Comparison of ENCODE assay signal across 26 mouse cellular contexts in genomic region chr16:10301337-10301736, GRCm38 (mm10). TPM values are rescaled to one million over a fixed set of nuclear protein-coding genes. Genes with fewer than 3 reads are reported as not detected.
DNase-seq lines count a peak whose midpoint lies in the region; ATAC-seq and TF ChIP-seq lines count a peak whose summit lies in the region.
"Had no signal": no experiment of that assay in that cellular context is flagged by ENCODE, and none has a peak within 500 bp of the region (broad histone marks: within the 10 kb centered on the region; RNA-seq: fewer than 3 reads in every experiment).

No protein-coding gene starts in this region.

- no peak overlapping the region for H3K4me2 ChIP-seq in intestine, embryonic 15.5 days (replicated peaks)
- no peak overlapping the region for H3K4me2 ChIP-seq in intestine, postnatal 0 days (replicated peaks; ENCODE audit: low read depth)
- no peak overlapping the region for H3K4me2 ChIP-seq in lung, postnatal 0 days (replicated peaks; ENCODE audit: low read depth, low read length)
- H3K4me2 ChIP-seq: embryonic facial prominence, embryonic 12.5 days; embryonic facial prominence, embryonic 15.5 days; forebrain, embryonic 12.5 days; forebrain, embryonic 15.5 days; heart, embryonic 13.5 days; hindbrain, embryonic 14.5 days had no signal

- no peaks in the 10 kb centered on the region for H3K27me3 ChIP-seq in intestine, embryonic 15.5 days (replicated peaks)
- no peaks in the 10 kb centered on the region for H3K27me3 ChIP-seq in intestine, postnatal 0 days (replicated peaks; ENCODE audit: control insufficient read depth, insufficient read depth, low read length)
- no peaks in the 10 kb centered on the region for H3K27me3 ChIP-seq in lung, postnatal 0 days (replicated peaks; ENCODE audit: insufficient read depth, low read length)
- no peaks in the 10 kb centered on the region for H3K27me3 ChIP-seq in forebrain, embryonic 10.5 days (ENCODE audit: poor library complexity, severe bottlenecking)
- H3K27me3 ChIP-seq: embryonic facial prominence, embryonic 12.5 days; embryonic facial prominence, embryonic 15.5 days; forebrain, embryonic 12.5 days; forebrain, embryonic 15.5 days; heart, embryonic 13.5 days; Patski had no signal

- no peak overlapping the region for H3K27ac ChIP-seq in intestine, embryonic 15.5 days
- H3K27ac ChIP-seq in intestine, postnatal 0 days (ENCODE audit: low read depth, low read length), result no peak overlapping the region
- H3K27ac ChIP-seq in lung, postnatal 0 days (ENCODE audit: low read length), result peak overlapping the region; percentile 77
- no peak overlapping the region for H3K27ac ChIP-seq in forebrain, embryonic 10.5 days
- H3K27ac ChIP-seq: embryonic facial prominence, embryonic 12.5 days; embryonic facial prominence, embryonic 15.5 days; forebrain, embryonic 12.5 days; forebrain, embryonic 15.5 days; heart, adult 2 months; heart, embryonic 10.5 days; heart, embryonic 13.5 days; hindbrain, embryonic 14.5 days had no signal

- ATAC-seq in intestine, embryonic 15.5 days, result 0 out of 2 replicates have a peak, but pooled peaks have one; percentile 15
- no peak for ATAC-seq in intestine, postnatal 0 days
- no peak for ATAC-seq in lung, postnatal 0 days
- ATAC-seq: forebrain, embryonic 15.5 days; Patski had no signal

- 61% methylated on average over 3 of the region's 3 CpGs for WGBS in intestine, embryonic 15.5 days
- 40% methylated on average over 3 of the region's 3 CpGs for WGBS in intestine, postnatal 0 days
- 47% methylated on average over 3 of the region's 3 CpGs for WGBS in lung, postnatal 0 days
- whole genome bisulfite sequencing in lung, adult 2 months, result 40% methylated on average over 3 of the region's 3 CpGs
- WGBS in forebrain, embryonic 10.5 days, result 81% methylated on average over 3 of the region's 3 CpGs

- peak; percentile 50 for DNase-seq in lung, postnatal 0 days (ENCODE audit: low spot score)
- DNase-seq in lung, adult 2 months, result no peak
- DNase-seq in lung, postnatal 36 days, result peak; percentile 51
- DNase-seq in kidney, postnatal 14 days, result no peak
- no peak for DNase-seq in forebrain, embryonic 10.5 days (ENCODE audit: extremely low spot score, low spot score)
- DNase-seq: adrenal gland, postnatal 10 days; B cell, adult 2 months; cerebellum, adult 11 months; cerebellum, adult 2 months; cerebellum, adult 9-11 months; cerebellum, postnatal 25 days; gastrocnemius, postnatal 25 days; heart, adult 2 months; heart, postnatal 14 days; heart, postnatal 4 days had no signal

- no peak overlapping the region for H3K4me3 ChIP-seq in intestine, embryonic 15.5 days (replicated peaks)
- no peak overlapping the region for H3K4me3 ChIP-seq in intestine, postnatal 0 days (ENCODE audit: low read depth, low read length)
- H3K4me3 ChIP-seq in lung, postnatal 0 days (ENCODE audit: low read depth, low read length), result no peak overlapping the region
- no peak overlapping the region for H3K4me3 ChIP-seq in lung, adult 2 months (replicated peaks; ENCODE audit: extremely low read depth, low read depth, low read length)
- H3K4me3 ChIP-seq in forebrain, embryonic 10.5 days, result no peak overlapping the region
- H3K4me3 ChIP-seq: embryonic facial prominence, embryonic 12.5 days; embryonic facial prominence, embryonic 15.5 days; forebrain, embryonic 12.5 days; forebrain, embryonic 15.5 days; heart, adult 2 months; heart, embryonic 10.5 days; heart, embryonic 13.5 days had no signal

- TF ChIP-seq CTCF in intestine, postnatal 0 days (IDR thresholded peaks at IDR 0.05; ENCODE audit: low read depth), result no peak
- no peak for TF ChIP-seq CTCF in lung, postnatal 0 days (IDR thresholded peaks at IDR 0.05)
- TF ChIP-seq CTCF in lung, adult 2 months (IDR thresholded peaks at IDR 0.05; ENCODE audit: insufficient read depth, low read length), result no peak

- peaks cover 5% of the 10 kb centered on the region; the same call in 1 of the 2 replicates for H3K4me1 ChIP-seq in intestine, embryonic 15.5 days (replicated peaks)
- peaks cover 8% of the 10 kb centered on the region; the same call in 1 of the 2 replicates for H3K4me1 ChIP-seq in intestine, postnatal 0 days (replicated peaks; ENCODE audit: control insufficient read depth, insufficient read depth, low read length)
- peaks cover 59% of the 10 kb centered on the region; the same call in 1 of the 2 replicates for H3K4me1 ChIP-seq in lung, postnatal 0 days (ENCODE audit: insufficient read depth, low read depth, low read length)
- H3K4me1 ChIP-seq in lung, adult 2 months (ENCODE audit: control insufficient read depth, insufficient read depth, low read length), result peaks cover 28% of the 10 kb centered on the region; the same call in 1 of the 2 replicates
- no peaks in the 10 kb centered on the region for H3K4me1 ChIP-seq in forebrain, embryonic 10.5 days
- H3K4me1 ChIP-seq: embryonic facial prominence, embryonic 12.5 days; embryonic facial prominence, embryonic 15.5 days; forebrain, embryonic 12.5 days had no signal

- TF ChIP-seq POLR2A in lung, adult 2 months (IDR thresholded peaks at IDR 0.05; ENCODE audit: borderline replicate concordance, extremely low read depth, low read depth, low read length), result no peak

- H3K9ac ChIP-seq in intestine, embryonic 15.5 days, result no peak overlapping the region
- H3K9ac ChIP-seq in intestine, postnatal 0 days (ENCODE audit: low read depth, low read length), result no peak overlapping the region
- no peak overlapping the region for H3K9ac ChIP-seq in lung, postnatal 0 days (replicated peaks; ENCODE audit: low read depth)
- H3K9ac ChIP-seq: embryonic facial prominence, embryonic 12.5 days; embryonic facial prominence, embryonic 15.5 days; forebrain, embryonic 12.5 days; forebrain, embryonic 15.5 days; heart, embryonic 13.5 days; hindbrain, embryonic 14.5 days had no signal

- TF ChIP-seq EP300 in lung, postnatal 0 days (IDR thresholded peaks at IDR 0.05), result peak; percentile 66

- H3K36me3 ChIP-seq in intestine, embryonic 15.5 days, result no peaks in the 10 kb centered on the region
- H3K36me3 ChIP-seq in intestine, postnatal 0 days (ENCODE audit: control insufficient read depth, insufficient read depth), result no peaks in the 10 kb centered on the region
- H3K36me3 ChIP-seq in lung, postnatal 0 days (ENCODE audit: insufficient read depth, low read length), result no peaks in the 10 kb centered on the region
- no peaks in the 10 kb centered on the region for H3K36me3 ChIP-seq in forebrain, embryonic 10.5 days (replicated peaks)
- H3K36me3 ChIP-seq: embryonic facial prominence, embryonic 12.5 days; embryonic facial prominence, embryonic 15.5 days; forebrain, embryonic 12.5 days; forebrain, embryonic 15.5 days; G1E; heart, embryonic 10.5 days; heart, embryonic 13.5 days had no signal

- no peaks in the 10 kb centered on the region for H3K9me3 ChIP-seq in intestine, embryonic 15.5 days
- no peaks in the 10 kb centered on the region for H3K9me3 ChIP-seq in intestine, postnatal 0 days (ENCODE audit: control insufficient read depth)
- H3K9me3 ChIP-seq in lung, postnatal 0 days (ENCODE audit: low read length), result no peaks in the 10 kb centered on the region
- no peaks in the 10 kb centered on the region for H3K9me3 ChIP-seq in forebrain, embryonic 10.5 days
- H3K9me3 ChIP-seq: embryonic facial prominence, embryonic 12.5 days; embryonic facial prominence, embryonic 15.5 days; forebrain, embryonic 15.5 days; G1E; heart, embryonic 10.5 days; heart, embryonic 13.5 days had no signal

RNA-seq across cellular contexts. Expression of gene Emp2, which starts 12.4 kb away (rescaled TPM):
- polyA plus RNA-seq in intestine, embryonic 15.5 days (2015; fragmentation: Nextera tagmentation; extraction: Ambion mirVana), result 20.0 and 20.3 TPM in 2 replicates
- polyA plus RNA-seq in intestine, postnatal 0 days (2015; fragmentation: Nextera tagmentation; extraction: Ambion mirVana), result 8.7 and 9.5 TPM in 2 replicates
- 584 and 640 TPM in 2 replicates for polyA plus RNA-seq in lung, postnatal 0 days (2015; fragmentation: Nextera tagmentation; extraction: Ambion mirVana)
- 763 and 1,000 TPM in 2 replicates for polyA plus RNA-seq in lung, adult 2 months (2012; rRNA removed)
- polyA plus RNA-seq in forebrain, embryonic 10.5 days (2016; fragmentation: Nextera tagmentation; extraction: Ambion mirVana), result 2.1 and 2.2 TPM in 2 replicates
- polyA plus RNA-seq: G1E had no signal

Comparison
In these comparisons a context has a peak if more than half of its experiments do, and no peak if none do; other contexts are left out.
1. DNase-seq: peak in lung, postnatal 0 days (single experiment) and lung, postnatal 36 days (single experiment); none in lung, adult 2 months (single experiment), kidney, postnatal 14 days (single experiment) and forebrain, embryonic 10.5 days (single experiment).
2. RNA of gene Emp2, which starts 12.4 kb away (polyA plus RNA-seq): 763 to 1,000 TPM in lung, adult 2 months and 584 to 640 TPM in lung, postnatal 0 days; 20.0 to 20.3 TPM in intestine, embryonic 15.5 days, 8.7 to 9.5 TPM in intestine, postnatal 0 days and 2.1 to 2.2 TPM in forebrain, embryonic 10.5 days; every median in the first group is over 10 times any median in the second.